Mouse (Mus musculus) layer of hippocampus, postnatal 25 days (tissue): Measurements from ENCODE around the gene Emilin3. TPM values are rescaled to one million over a fixed set of nuclear protein-coding genes. Genes with fewer than 3 reads are reported as not detected.

ENCODE experiments used
- DNase-seq, 2 experiments: peaks; one replicate each; pipeline ENCODE4 v3.0.0; 2022; ENCODE audit warnings: mixed read lengths in 2 of 2, low spot score in 1 of 2; ENCODE audit errors: extremely low spot score in 1 of 2
- total RNA-seq, 2 experiments: library from RNA; stranded (reverse); gene quantifications; 2 replicates each; pipeline ENCODE4 v1.2.3; 2021

The Emilin3 gene
- total RNA-seq, 2 experiments from 2014 or later = 0.12 to 0.14 TPM

- no peak for DNase-seq
Observed at GRCm38 (mm10) chr2:160876115-160876514, 36.0 kb downstream of the Emilin3 start.

GRCm38 (mm10) chr2:160874231-160874877 is 37.8 kb downstream of the Emilin3 start:
- DNase-seq = no peak

- DNase-seq = peak; percentile 82 to 83
Observed at GRCm38 (mm10) chr2:160872890-160873382, 39.2 kb downstream of the Emilin3 start, which contains the start of gene Zhx3. Gene Zhx3 (minus strand): TSS chr2:160872998.

GRCm38 (mm10) chr2:160872395-160872794 is 39.7 kb downstream of the Emilin3 start:
- peak; percentile 62 to 64 for DNase-seq

GRCm38 (mm10) chr2:160871310-160871709 is 40.8 kb downstream of the Emilin3 start:
- DNase-seq = no peak

GRCm38 (mm10) chr2:160869446-160869845 is 42.7 kb downstream of the Emilin3 start:
- no peak for DNase-seq

- DNase-seq = no peak
Observed at GRCm38 (mm10) chr2:160865266-160865665, 46.9 kb downstream of the Emilin3 start.

GRCm38 (mm10) chr2:160864112-160864511 is 48.0 kb downstream of the Emilin3 start:
- no peak for DNase-seq

GRCm38 (mm10) chr2:160860363-160860762 is 51.8 kb downstream of the Emilin3 start:
- DNase-seq = no peak

Other genes starting within 250 kb of the Emilin3 start
- gene Plcg1, start 181.0 kb downstream of the Emilin3 start, total RNA-seq = 10 to 100 TPM; 95.9 to 96.4 TPM
- 100 to 1,000 TPM in 1 of 2 experiments, 10 to 100 TPM in 1; 93.9 to 107 TPM for gene Zhx3, start 39.3 kb downstream of the Emilin3 start, total RNA-seq
- 1 to 10 TPM in 1 of 2 experiments, under 1 TPM in 1; 0.94 to 1.1 TPM for gene Lpin3, start 31.7 kb downstream of the Emilin3 start, total RNA-seq
- 10 to 100 TPM; 46.8 to 70.6 TPM for gene Chd6, start 196.7 kb upstream of the Emilin3 start, total RNA-seq